Mouse (Mus musculus): Measurements from ENCODE around the gene 1700061G19Rik. TPM values are rescaled to one million over a fixed set of nuclear protein-coding genes. Genes with fewer than 3 reads are reported as not detected.

Gene 1700061G19Rik
- polyA plus RNA-seq, 1 experiment = not detected

DNA sequence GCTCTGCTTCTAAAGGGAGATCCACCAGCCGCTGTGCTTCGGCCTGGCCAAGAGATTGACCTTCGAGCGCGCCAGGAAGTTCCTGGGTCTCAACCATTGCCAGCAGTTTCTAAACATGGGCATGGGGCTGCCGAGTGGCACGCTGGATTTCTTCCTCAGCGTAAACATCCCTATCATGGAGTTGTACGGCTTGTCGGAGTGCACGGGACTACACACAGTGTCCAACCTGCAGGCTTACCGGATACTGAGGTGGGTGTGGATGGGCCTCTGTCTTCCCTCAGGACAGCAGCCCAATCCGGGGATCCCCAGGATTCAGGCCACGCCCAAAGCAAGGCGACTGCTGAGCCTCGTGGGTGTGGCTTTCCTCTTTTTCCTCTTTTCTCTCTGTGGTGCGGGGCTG lies 8.3 kb downstream of the 1700061G19Rik start:
- TF ChIP-seq CTCF (IDR thresholded peaks at IDR 0.05; ENCODE audit: extremely low read depth, insufficient read length, insufficient replicate concordance, low read depth, low read length) (no peak), POLR2A (IDR thresholded peaks at IDR 0.05; ENCODE audit: low read depth, low read length) (no peak)

DNA sequence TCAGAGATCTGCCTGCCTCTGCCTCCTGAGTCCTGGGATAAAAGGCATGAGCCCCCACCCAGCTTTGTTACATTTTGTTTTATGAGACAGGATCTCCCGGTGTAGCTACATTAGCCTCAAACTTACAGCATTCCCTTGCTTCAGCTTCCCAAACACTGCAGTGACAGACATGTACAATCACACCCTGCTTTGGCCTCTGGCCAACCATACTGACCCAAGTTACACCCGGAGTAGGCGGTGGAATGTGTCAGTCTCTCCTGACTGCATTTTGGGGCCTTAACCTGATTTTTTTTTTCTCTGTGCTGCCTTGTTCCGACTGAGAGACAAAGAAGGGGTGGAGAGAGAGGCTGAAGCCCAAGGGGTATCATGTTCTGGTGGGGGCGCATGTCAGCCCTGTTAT lies 9.1 kb downstream of the 1700061G19Rik start:
- Histone ChIP-seq H3K4me3 (ENCODE audit: low read depth, low read length) (no peak overlapping the region), H3K27ac (ENCODE audit: insufficient read depth, low read depth, low read length) (no peak overlapping the region), H3K4me1 (ENCODE audit: control insufficient read depth, insufficient read depth, insufficient read length, low read length) (peaks cover 9% of the 10 kb centered on the region), H3K27me3 (ENCODE audit: control insufficient read depth, insufficient read depth, low read length) (no peaks in the 10 kb centered on the region), H3K36me3 (ENCODE audit: control insufficient read depth, insufficient read depth, low read length) (no peaks in the 10 kb centered on the region)
- TF ChIP-seq POLR2A (IDR thresholded peaks at IDR 0.05; ENCODE audit: low read depth, low read length) (no peak), CTCF (IDR thresholded peaks at IDR 0.05; ENCODE audit: extremely low read depth, insufficient read length, insufficient replicate concordance, low read depth, low read length) (no peak)
- 41% methylated on average over 5 of the region's 5 CpGs for WGBS

More for the DNA sequence above, 8.3 kb downstream of the 1700061G19Rik start:
- Histone ChIP-seq H3K27me3 (ENCODE audit: control insufficient read depth, insufficient read depth, low read length) (no peaks in the 10 kb centered on the region), H3K27ac (ENCODE audit: insufficient read depth, low read depth, low read length) (no peak overlapping the region), H3K36me3 (ENCODE audit: control insufficient read depth, insufficient read depth, low read length) (no peaks in the 10 kb centered on the region), H3K4me1 (ENCODE audit: control insufficient read depth, insufficient read depth, insufficient read length, low read length) (peaks cover 9% of the 10 kb centered on the region), H3K4me3 (ENCODE audit: low read depth, low read length) (peak overlapping the region; percentile 53)
- 14% methylated on average over 17 of the region's 17 CpGs for WGBS

DNA sequence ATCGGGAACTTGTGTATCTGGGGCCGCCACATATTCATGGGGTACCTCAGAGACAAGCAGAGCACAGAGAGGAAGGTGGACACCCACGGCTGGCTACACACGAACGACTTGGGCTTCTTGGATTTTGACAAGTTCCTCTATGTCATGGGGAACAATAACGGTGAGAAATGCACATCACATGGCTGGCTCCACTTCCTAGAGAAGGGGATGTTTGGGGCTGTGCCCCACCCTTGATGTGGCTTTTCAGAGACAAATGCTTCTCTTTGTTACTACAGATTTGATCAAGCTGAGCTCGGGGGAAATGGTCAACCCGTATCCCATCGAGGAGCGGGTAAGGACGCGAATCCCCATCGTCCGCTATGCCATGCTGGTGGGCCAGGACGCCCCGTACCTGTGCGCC lies 9.5 kb downstream of the 1700061G19Rik start:
- H3K27ac ChIP-seq (ENCODE audit: insufficient read depth, low read depth, low read length) = no peak overlapping the region
- no peak overlapping the region for H3K4me3 ChIP-seq (ENCODE audit: low read depth, low read length)
- 82% methylated on average over 17 of the region's 17 CpGs for WGBS
- no peaks in the 10 kb centered on the region for H3K27me3 ChIP-seq (ENCODE audit: control insufficient read depth, insufficient read depth, low read length)
- peaks cover 9% of the 10 kb centered on the region for H3K4me1 ChIP-seq (ENCODE audit: control insufficient read depth, insufficient read depth, insufficient read length, low read length)
- H3K36me3 ChIP-seq (ENCODE audit: control insufficient read depth, insufficient read depth, low read length) = no peaks in the 10 kb centered on the region
- no peak for TF ChIP-seq POLR2A (IDR thresholded peaks at IDR 0.05; ENCODE audit: low read depth, low read length)

DNA sequence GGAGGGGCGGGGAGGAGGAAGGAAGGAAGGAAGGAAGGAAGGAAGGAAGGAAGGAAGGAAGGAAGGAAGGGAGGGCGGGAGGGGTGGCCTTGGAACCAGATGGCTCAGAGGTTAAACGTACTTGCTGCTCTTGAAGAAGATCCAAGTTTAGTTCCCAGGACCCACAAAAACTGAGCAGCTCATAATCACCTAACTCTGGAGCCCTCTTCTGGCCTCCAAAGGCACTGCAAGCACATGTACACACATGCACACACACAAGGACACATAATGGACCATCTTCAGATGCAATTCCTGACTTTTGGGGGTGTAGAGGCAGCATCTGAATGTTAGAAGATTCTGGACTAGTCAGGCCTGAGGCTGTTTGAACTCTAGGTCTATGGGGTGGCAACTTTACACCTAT lies 12.8 kb downstream of the 1700061G19Rik start:
- peaks cover 9% of the 10 kb centered on the region for H3K4me1 ChIP-seq (ENCODE audit: control insufficient read depth, insufficient read depth, insufficient read length, low read length)
- WGBS = 93% methylated on average over 2 of the region's 3 CpGs
- TF ChIP-seq POLR2A (IDR thresholded peaks at IDR 0.05; ENCODE audit: low read depth, low read length) (no peak), CTCF (IDR thresholded peaks at IDR 0.05; ENCODE audit: extremely low read depth, insufficient read length, insufficient replicate concordance, low read depth, low read length) (no peak)
- no peaks in the 10 kb centered on the region for H3K27me3 ChIP-seq (ENCODE audit: control insufficient read depth, insufficient read depth, low read length)
- H3K27ac ChIP-seq (ENCODE audit: insufficient read depth, low read depth, low read length) = no peak overlapping the region
- H3K36me3 ChIP-seq (ENCODE audit: control insufficient read depth, insufficient read depth, low read length) = peaks cover 8% of the 10 kb centered on the region
- H3K4me3 ChIP-seq (ENCODE audit: low read depth, low read length) = no peak overlapping the region

DNA sequence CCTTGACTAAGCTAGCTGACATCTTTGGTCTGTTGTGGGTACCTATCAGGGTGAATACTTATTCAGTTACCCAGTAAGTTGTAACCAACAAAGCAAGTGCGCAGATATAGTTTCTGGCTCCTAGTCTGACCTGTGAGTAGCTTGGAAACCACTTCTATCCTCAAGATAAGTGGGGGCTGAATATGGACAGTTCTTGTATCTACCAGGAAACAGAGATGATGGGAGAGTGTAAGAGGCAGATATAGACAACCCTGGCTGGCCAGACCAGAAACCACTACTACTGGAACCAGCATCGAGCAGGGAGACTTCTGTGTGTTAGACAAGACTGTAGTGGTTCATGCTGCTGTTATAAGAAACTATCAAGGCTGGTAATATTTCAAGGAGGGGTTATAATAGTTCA lies 14.7 kb downstream of the 1700061G19Rik start:
- no peaks in the 10 kb centered on the region for H3K4me1 ChIP-seq (ENCODE audit: control insufficient read depth, insufficient read depth, insufficient read length, low read length)
- no peak overlapping the region for H3K27ac ChIP-seq (ENCODE audit: insufficient read depth, low read depth, low read length)
- no peak for TF ChIP-seq CTCF (IDR thresholded peaks at IDR 0.05; ENCODE audit: extremely low read depth, insufficient read length, insufficient replicate concordance, low read depth, low read length)
- TF ChIP-seq POLR2A (IDR thresholded peaks at IDR 0.05; ENCODE audit: low read depth, low read length) = no peak
- H3K36me3 ChIP-seq (ENCODE audit: control insufficient read depth, insufficient read depth, low read length) = peaks cover 19% of the 10 kb centered on the region
- H3K27me3 ChIP-seq (ENCODE audit: control insufficient read depth, insufficient read depth, low read length) = no peaks in the 10 kb centered on the region
- 90% methylated on average over 2 of the region's 2 CpGs for WGBS
- no peak overlapping the region for H3K4me3 ChIP-seq (ENCODE audit: low read depth, low read length)

DNA sequence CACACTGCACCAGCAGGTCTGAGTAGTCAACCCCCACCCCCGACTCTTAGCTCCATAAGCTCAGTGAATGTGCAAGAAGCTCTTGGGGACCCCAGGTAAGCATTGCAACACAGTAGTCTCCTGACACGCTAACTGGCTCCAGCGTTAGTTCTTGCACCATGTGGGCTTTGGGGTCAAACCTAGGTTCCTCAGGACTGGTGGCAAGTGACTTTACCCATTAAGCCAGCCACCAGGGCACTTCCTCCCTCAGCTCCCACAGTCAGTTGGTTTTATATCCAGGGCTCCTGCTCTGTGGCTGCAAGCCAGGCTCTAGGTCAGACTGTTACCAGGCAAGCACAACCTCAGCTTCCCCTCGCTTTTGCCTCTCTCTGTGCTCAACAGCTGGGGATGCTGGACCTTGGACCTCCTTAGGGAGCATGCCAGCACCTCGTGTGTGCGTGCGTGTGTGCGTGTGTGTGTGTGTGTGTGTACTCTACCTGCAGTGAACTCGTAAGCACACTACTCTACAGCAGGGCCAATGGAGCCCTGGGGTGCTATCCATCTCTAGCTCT lies 20.2 kb downstream of the 1700061G19Rik start:
- no peaks in the 10 kb centered on the region for H3K27me3 ChIP-seq (ENCODE audit: control insufficient read depth, insufficient read depth, low read length)
- H3K4me3 ChIP-seq (ENCODE audit: low read depth, low read length) = no peak overlapping the region
- no peaks in the 10 kb centered on the region for H3K4me1 ChIP-seq (ENCODE audit: control insufficient read depth, insufficient read depth, insufficient read length, low read length)
- no peak for TF ChIP-seq POLR2A (IDR thresholded peaks at IDR 0.05; ENCODE audit: low read depth, low read length)
- TF ChIP-seq CTCF (IDR thresholded peaks at IDR 0.05; ENCODE audit: extremely low read depth, insufficient read length, insufficient replicate concordance, low read depth, low read length) = no peak
- H3K27ac ChIP-seq (ENCODE audit: insufficient read depth, low read depth, low read length) = no peak overlapping the region
- H3K36me3 ChIP-seq (ENCODE audit: control insufficient read depth, insufficient read depth, low read length) = peaks cover 34% of the 10 kb centered on the region
- 55% methylated on average over 9 of the region's 9 CpGs for WGBS

DNA sequence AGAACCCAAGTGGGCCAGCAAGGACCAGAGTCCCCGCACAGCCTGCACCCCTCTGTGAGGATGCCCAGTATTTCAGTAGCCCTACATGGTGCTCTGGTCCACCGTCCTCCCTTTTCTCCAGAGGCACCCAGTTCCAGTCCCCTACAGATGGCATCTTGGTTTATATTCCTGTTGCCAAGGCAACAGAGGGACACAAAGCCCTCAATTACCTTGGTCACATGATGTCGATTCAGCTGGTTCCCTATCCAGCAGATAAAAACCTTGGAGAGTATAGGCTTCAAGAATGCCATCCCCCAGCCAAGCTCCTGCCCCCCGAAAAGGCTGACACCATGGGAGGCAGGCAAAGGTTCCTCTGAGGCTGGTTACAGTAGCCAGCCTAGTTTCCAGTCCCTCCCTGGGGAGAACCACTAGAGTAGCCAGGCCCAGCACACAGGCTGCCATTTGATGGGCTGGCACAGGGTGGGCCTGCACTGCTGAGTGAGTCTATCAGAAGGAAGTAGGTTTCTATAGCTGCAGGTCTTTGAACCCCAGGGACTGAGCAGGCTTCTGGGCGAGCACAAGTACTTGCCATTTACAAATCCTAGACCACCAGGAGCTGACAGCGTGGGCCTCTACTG lies 21.3 kb downstream of the 1700061G19Rik start:
- H3K27ac ChIP-seq (ENCODE audit: insufficient read depth, low read depth, low read length) = no peak overlapping the region
- no peak for TF ChIP-seq CTCF (IDR thresholded peaks at IDR 0.05; ENCODE audit: extremely low read depth, insufficient read length, insufficient replicate concordance, low read depth, low read length)
- TF ChIP-seq POLR2A (IDR thresholded peaks at IDR 0.05; ENCODE audit: low read depth, low read length) = no peak
- no peak overlapping the region for H3K4me3 ChIP-seq (ENCODE audit: low read depth, low read length)
- peaks cover 44% of the 10 kb centered on the region for H3K36me3 ChIP-seq (ENCODE audit: control insufficient read depth, insufficient read depth, low read length)
- 71% methylated on average over 6 of the region's 6 CpGs for WGBS
- no peaks in the 10 kb centered on the region for H3K27me3 ChIP-seq (ENCODE audit: control insufficient read depth, insufficient read depth, low read length)
- H3K4me1 ChIP-seq (ENCODE audit: control insufficient read depth, insufficient read depth, insufficient read length, low read length) = no peaks in the 10 kb centered on the region
